Mouse (Mus musculus) megakaryocyte, embryonic 14.5 days (primary cell): ENCODE measurements around the gene Fam219b.

Experiments used
- FLI1 ChIP-seq: IDR thresholded peaks from 2 replicates; pipeline ENCODE4 v1.6.1; 2012; ENCODE audit warnings: low read length, inconsistent platforms, mixed read lengths
- GATA1 ChIP-seq: IDR thresholded peaks from 3 replicates; pipeline ENCODE4 v1.6.1; 2012; ENCODE audit warnings: mixed read lengths, low read length, inconsistent platforms, borderline replicate concordance

DNA sequence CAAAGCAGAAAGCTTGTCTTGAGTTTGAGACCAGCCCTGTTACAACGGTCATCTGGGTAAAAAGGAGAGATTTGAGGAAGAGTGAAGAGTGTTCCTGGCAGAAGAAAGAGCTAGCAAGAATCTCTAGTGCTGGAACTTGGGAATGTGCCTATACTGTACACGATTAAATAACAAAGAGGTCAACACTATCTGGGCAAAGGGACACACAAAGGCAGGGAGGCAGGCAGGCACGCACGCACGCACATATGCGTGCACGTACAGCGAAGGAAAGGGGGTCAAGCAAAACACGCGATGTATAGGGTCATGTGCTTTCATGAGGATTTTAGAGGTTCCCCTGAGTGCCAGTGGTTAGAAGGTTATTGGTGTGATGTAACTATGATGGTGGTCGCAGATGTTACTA lies 15.8 kb downstream of the Fam219b start:
- TF ChIP-seq GATA1 (no peak), FLI1 (no peak)
